Mouse (Mus musculus) spleen, postnatal 36 days (tissue): ENCODE data around the gene Pgghg.

Source experiments
- DNase-seq, 2 experiments: peaks; one replicate each; pipeline ENCODE4 v3.0.0; 2022; ENCODE audit warnings: low spot score in 2 of 2, mixed read lengths in 1 of 2

The Pgghg gene

DNA sequence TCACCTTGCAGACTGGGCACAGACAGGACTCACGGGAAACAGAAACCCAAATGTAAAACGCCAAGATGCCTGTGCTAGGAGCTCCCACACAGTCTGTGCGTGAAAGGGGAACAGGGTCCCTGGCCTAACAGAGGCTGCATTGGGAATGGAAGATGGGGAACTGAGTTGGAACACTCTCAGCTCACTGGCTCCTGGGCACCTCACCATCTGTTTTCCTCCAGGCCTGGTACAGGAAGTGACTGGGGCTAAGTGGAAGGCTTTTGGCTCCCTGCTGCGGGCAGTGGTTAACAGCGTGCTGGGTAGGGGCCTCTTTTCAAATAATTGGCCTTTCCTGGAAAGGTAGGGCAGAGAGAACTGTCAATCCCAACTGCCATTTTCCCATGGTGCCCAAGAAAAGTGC is 49.4 kb downstream of the Pgghg start:
- DNase-seq = no peak

DNA sequence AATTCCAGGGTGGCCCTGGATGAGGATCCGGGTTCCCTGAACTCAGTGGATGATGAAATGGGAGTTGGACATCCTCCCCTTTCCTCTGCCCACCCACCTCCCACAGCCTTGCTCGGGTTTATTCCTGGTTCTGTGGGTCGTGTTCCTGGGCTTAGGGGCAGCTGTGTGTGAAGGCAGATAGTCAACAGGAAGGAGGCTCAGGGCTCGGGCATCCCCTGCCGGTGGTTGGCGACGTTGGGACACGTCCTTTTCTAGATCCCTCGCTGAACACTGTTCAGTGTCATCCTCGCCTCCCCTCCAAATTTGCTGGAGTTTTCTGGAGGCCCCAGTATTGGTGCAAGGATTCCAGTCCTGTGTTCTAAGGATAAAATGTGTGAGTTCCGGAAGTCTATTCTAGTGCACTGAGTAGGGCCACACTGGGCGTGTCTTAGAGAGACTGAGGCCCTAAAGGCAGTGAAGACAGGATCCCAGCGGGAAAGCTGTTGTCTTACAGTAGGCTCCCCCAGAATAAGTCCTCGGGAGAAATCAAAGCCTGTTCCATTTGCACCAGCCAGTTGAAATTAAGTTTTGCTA is 50.0 kb downstream of the Pgghg start:
- DNase-seq = no peak
